Mouse (Mus musculus) testis, postnatal 14 days (tissue): ENCODE results near the gene Sycn.

ENCODE experiments used
- DNase-seq: peaks from one replicate; pipeline ENCODE4 v3.0.0; 2021; ENCODE audit warnings: low spot score

Gene Sycn

DNA sequence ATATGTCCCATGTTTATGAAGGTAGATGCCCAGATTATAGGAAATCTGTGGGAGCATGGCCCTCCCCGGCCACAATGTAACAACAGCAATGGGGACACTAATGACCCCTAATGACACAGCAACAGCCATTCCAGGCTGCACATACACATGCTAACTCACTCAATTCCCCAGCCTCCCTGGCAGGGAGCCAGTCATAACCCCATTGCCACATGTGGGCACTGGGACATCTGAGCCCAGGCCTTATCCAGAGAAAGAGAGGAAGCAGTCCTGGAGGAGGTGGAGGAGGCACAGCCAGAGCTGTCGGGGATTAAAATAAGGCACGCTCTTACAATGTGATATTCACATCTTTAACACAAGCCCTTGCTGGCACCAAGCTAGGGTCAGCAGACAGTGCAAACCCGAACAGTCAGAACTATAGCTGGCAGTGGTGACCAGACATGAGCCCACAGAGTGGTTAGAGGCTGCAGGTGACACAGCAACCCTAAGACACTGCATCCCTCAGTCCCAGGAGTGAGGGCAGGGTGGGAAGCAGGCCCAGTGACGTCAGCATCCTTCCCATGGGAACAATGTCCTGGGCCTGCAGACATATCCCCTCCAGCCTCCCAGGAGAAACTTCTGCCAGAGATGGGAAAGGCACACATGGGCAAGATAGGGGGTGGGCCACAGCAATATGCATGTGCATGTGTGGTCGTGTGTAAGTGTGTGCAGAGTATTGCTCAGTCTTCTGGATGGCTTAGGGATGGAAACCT lies 46.2 kb downstream of the Sycn start:
- no peak for DNase-seq

DNA sequence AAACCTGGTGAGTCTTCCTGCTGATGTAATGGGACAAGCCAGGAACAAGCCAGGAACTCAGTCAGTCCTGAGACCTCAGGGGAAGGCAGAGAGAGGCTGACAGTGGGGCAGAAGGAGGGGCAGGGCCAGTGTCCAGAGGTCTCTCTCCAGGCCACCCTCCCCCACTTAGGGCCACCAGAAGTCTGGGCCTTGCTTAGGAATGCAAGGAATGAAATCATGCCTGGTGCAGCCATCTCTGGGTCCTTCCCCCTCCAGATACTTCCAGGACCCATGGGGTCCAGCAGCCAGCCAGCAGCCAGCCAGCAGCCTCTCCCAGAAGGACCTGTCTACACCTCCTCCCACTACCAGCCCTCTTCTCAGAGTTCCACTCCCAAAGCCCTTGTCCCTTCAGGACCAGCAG lies 47.0 kb downstream of the Sycn start:
- no peak for DNase-seq
